Mouse (Mus musculus) megakaryocyte, embryonic 14.5 days (primary cell): ENCODE measurements around the gene Ncor1. TPM values are rescaled to one million over a fixed set of nuclear protein-coding genes. Genes with fewer than 3 reads are reported as not detected.

Source experiments
- H3K27me3 ChIP-seq: replicated peaks from 2 replicates; pipeline ENCODE3; 2012; ENCODE audit warnings: inconsistent platforms
- H3K36me3 ChIP-seq: replicated peaks from 2 replicates; pipeline ENCODE3; 2012; ENCODE audit warnings: low read length, inconsistent platforms, mixed read lengths
- H3K4me1 ChIP-seq: 2 replicates; pipeline ENCODE4 v1.6.1; 2012; ENCODE audit warnings: inconsistent platforms
- H3K4me3 ChIP-seq: replicated peaks from 2 replicates; pipeline ENCODE3; 2012; ENCODE audit warnings: moderate library complexity, mild to moderate bottlenecking, inconsistent platforms
- H3K9me3 ChIP-seq: 2 replicates; pipeline ENCODE4 v1.6.1; 2012; ENCODE audit warnings: inconsistent platforms
- FLI1 ChIP-seq: IDR thresholded peaks from 2 replicates; pipeline ENCODE4 v1.6.1; 2012; ENCODE audit warnings: low read length, inconsistent platforms, mixed read lengths
- GATA1 ChIP-seq: IDR thresholded peaks from 3 replicates; pipeline ENCODE4 v1.6.1; 2012; ENCODE audit warnings: mixed read lengths, low read length, inconsistent platforms, borderline replicate concordance
- polyA plus RNA-seq: library from polyadenylated mRNA; stranded (reverse); fragments of >175 nt; gene quantifications from 2 replicates; pipeline ENCODE4 v1.2.3, GENCODE M21; 2012; ENCODE audit warnings: low replicate concordance; ENCODE audit not compliant: insufficient read depth

The Ncor1 gene
- 86.7 and 160 TPM in 2 replicates for polyA plus RNA-seq

DNA sequence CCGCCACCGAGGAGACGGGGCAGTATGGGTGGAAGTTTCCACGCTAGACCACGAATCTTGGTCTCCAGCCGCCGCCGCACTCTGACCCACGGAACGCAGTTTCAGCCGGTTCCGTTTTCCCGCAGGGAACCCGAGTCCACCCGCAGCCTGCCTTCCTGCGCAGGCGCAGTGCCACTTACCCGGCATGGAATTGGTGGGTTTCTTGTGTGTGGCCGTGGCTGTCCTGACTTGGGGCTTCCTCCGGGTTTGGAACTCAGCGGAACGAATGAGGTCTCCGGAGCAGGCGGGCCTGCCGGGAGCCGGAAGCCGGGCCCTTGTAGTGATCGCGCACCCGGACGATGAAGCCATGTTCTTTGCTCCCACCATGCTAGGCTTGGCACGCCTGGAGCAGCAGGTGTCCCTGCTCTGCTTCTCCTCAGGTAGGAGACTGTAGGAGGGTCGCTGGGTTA is at the start of gene Ncor1, which contains the start of gene Pigl:
Ncor1 (minus strand) TSS at position 266 of the 449 bp plus-strand sequence.
Pigl (plus strand) TSS at position 185 of the 449 bp plus-strand sequence.
- peaks cover 34% of the 10 kb centered on the region for H3K4me1 ChIP-seq

DNA sequence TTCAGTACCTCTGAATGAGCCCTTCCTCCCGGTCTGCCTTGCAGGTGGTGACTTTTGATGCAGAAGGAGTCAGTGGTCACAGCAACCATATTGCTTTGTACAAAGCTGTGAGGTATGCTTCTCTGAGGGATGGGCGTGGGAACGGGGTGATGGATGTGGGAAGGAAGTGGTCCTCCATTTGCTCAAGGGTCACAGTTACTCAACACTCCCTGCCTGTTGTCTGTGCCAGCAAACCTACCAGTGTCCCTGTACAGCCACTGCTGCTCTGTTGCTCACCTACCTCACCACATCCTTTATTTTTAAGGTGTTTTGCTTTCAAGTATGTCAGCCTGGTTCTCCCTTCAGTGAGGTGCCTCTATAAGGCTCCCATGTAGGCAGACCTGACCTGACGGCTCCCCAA is 49.3 kb upstream of the Ncor1 start:
- TF ChIP-seq GATA1 (no peak), FLI1 (no peak)
- Histone ChIP-seq H3K36me3 (peaks cover 89% of the 10 kb centered on the region), H3K4me3 (peak overlapping the region; percentile 17), H3K4me1 (peaks cover 10% of the 10 kb centered on the region), H3K27me3 (no peaks in the 10 kb centered on the region), H3K9me3 (no peaks in the 10 kb centered on the region)

More for the DNA sequence above, at the start of gene Ncor1, which contains the start of gene Pigl:
- Histone ChIP-seq H3K9me3 (no peaks in the 10 kb centered on the region), H3K4me3 (peak within 1 kb of the TSS; percentile 98), H3K36me3 (peaks cover 24% of the 10 kb centered on the region), H3K27me3 (no peaks in the 10 kb centered on the region)
- TF ChIP-seq GATA1 (no peak), FLI1 (peak; percentile 16; the same call in 1 of the 2 replicates)

DNA sequence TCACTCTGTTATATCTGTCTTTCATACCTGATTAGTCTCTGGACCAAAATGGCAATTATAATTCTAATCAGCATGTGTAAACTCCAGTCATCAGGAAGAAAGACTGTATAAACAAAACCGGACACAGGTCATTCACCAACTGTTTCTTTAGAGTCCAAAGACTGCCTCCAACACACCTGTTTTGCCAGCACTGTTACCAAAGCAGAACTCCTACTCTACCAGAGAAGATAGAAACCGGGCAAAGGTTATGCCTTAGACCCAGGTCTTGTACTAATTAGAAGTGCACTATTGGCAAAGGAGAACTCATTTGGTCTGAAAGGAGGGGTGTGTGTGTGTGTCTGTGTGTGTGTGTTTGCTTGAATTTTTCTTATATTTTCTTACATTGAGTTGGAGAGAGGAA is 42.2 kb upstream of the Ncor1 start:
- H3K36me3 ChIP-seq = peaks cover 40% of the 10 kb centered on the region

DNA sequence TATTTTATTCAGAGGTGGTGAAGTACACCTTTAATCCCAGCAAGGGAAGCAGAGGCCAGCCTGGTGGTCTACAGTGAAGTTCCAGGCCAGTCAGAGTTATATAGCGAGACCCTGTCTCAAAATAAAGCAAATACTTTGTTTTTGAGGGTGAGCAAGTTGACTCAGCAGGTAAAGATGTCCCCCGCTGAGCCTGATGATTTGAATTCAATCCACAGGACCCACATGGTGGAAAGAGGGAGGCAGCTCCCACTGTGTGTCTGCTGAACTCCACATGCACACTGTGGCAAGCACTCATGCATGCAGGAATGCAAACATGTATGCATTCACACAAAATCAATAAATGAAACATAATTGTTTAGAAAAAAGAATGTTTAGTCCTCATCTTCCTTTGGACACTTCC is 40.5 kb upstream of the Ncor1 start:
- Histone ChIP-seq H3K4me1 (peaks cover 53% of the 10 kb centered on the region), H3K4me3 (no peak overlapping the region), H3K9me3 (no peaks in the 10 kb centered on the region), H3K36me3 (peaks cover 41% of the 10 kb centered on the region), H3K27me3 (no peaks in the 10 kb centered on the region)
- TF ChIP-seq GATA1 (no peak), FLI1 (no peak)

More for the DNA sequence above, 42.2 kb upstream of the Ncor1 start:
- TF ChIP-seq FLI1 (no peak), GATA1 (no peak)
- H3K4me3 ChIP-seq = no peak overlapping the region
- no peaks in the 10 kb centered on the region for H3K27me3 ChIP-seq
- peaks cover 36% of the 10 kb centered on the region for H3K4me1 ChIP-seq
- H3K9me3 ChIP-seq = no peaks in the 10 kb centered on the region

DNA sequence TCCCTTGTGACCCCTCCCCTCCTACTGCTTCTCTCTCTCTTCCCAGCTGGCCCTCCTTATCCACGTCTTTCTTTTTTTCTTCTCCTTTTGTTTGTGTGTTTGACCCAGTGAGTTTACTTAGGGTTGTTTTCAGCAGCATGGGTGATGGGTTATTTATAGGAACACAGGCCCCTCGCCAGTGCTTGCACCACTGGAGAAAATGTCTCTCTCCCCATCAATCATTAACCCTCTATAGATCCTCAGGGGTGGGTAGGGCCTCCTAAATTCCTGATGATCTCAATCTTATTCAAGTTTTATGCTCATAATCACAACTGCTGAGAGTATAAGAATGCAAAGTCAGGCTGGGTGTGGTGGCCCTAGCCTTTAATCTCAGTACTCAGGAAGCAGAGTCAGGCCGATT is 38.8 kb upstream of the Ncor1 start:
- H3K36me3 ChIP-seq = peaks cover 38% of the 10 kb centered on the region
- H3K4me1 ChIP-seq = peaks cover 54% of the 10 kb centered on the region
- no peaks in the 10 kb centered on the region for H3K27me3 ChIP-seq
- H3K9me3 ChIP-seq = no peaks in the 10 kb centered on the region
- no peak for TF ChIP-seq FLI1
- TF ChIP-seq GATA1 = no peak
- H3K4me3 ChIP-seq = no peak overlapping the region

DNA sequence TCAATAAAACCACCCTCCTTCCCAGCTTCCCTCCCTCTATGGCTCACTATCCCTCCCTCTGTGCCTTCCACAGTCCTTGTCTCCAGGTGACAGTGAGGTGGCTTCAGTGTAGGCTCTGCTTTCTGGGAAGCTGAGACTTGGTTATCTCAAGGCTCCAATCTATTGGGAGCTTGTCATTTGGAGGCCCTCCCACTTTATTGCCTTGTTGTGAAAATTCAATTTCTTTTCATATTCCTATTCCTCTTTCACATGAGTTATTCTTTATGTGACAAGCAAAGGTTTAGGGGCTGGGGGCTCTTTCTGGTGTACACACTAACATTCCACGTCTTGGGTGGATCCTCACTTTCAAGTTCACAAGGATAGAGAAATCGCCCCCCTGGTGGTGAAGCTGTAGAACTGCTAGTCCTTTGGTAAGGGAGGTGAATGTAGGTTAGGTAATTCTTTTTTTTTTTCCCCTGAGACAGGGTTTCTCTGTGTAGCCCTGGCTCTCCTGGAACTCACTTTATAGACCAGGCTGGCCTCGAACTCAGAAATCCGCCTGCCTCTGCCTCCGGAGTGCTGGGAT is 37.9 kb upstream of the Ncor1 start:
- H3K36me3 ChIP-seq = peaks cover 39% of the 10 kb centered on the region
- TF ChIP-seq GATA1 (no peak), FLI1 (no peak)
- H3K9me3 ChIP-seq = no peaks in the 10 kb centered on the region
- peaks cover 56% of the 10 kb centered on the region for H3K4me1 ChIP-seq
- no peaks in the 10 kb centered on the region for H3K27me3 ChIP-seq
- H3K4me3 ChIP-seq = peak overlapping the region; percentile 13

DNA sequence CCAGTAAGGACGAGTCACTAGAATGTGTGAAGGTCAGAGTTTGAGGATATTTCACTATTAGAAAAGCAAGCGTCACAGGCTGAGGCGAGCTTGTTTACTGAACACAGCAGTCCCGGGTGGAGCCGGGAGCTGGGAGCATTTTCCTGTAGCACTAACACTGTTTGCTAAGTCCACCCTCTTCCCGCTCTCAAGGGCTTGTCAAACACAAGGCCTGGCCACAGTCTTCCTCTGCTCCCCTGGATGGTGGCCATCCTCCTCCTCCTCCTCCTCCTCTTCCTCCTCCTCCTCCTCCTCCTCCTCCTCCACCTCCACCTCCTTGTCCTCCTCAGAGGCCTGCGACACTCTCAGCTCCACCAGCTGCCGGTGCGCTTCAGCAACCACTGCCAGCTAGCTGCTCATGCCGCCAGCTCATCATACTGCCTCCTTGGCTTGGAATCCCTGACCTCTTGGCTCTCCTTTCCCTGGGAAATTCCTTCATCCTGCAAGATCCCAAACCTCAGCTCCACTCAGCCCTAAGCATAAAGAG is 37.0 kb upstream of the Ncor1 start:
- H3K27me3 ChIP-seq = no peaks in the 10 kb centered on the region
- peak overlapping the region; percentile 67 for H3K4me3 ChIP-seq
- H3K9me3 ChIP-seq = no peaks in the 10 kb centered on the region
- peaks cover 42% of the 10 kb centered on the region for H3K36me3 ChIP-seq
- H3K4me1 ChIP-seq = peaks cover 54% of the 10 kb centered on the region
- no peak for TF ChIP-seq FLI1
- TF ChIP-seq GATA1 = no peak

DNA sequence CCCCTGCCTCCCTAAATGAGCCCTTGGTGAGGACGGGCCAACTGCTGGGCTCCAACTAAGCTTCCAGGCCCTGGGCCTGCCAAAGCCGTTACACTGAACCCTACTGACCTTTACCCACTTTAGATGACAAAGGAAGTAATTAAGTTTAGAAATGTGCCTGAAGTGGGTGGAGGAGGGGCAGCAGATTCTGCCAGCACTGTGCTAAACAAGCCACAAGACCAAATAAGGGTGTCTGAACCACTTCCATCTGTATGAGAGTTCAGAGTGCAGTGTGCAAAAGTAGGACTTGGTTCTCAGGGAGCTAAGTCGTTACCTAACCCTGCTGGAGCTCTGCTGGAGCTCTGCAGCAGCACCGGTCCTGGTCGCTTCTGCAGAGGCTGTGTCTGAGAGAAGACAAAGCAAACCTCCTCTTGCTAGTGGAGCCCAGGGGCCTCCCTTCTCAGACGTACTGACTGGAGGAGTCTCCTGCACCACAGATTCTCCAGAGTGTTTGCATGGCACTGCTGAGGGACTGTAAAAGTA is 36.5 kb upstream of the Ncor1 start:
- Histone ChIP-seq H3K36me3 (peaks cover 38% of the 10 kb centered on the region), H3K27me3 (no peaks in the 10 kb centered on the region), H3K9me3 (no peaks in the 10 kb centered on the region), H3K4me3 (peak overlapping the region; percentile 51), H3K4me1 (peaks cover 55% of the 10 kb centered on the region)
- no peak for TF ChIP-seq FLI1
- TF ChIP-seq GATA1 = no peak

DNA sequence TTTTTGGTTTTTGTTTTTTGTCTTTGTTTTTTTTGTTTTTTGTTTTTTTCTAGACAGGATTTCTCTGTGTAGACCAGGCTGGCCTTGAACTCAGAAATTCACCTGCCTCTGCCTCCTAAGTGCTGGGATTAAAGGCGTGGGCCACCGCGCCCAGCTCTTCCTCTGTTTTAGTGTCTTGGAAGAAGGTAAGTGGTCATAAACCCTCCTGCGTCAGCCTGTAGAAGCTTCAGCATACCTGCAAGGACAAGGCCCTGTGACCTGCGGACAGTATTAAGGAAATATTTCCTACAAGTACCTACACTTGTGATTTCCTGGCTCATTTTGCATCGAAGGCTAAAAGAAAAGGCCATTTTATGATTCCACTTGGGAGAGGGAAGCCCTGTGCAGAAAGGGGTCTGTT is 35.4 kb upstream of the Ncor1 start:
- TF ChIP-seq GATA1 (no peak), FLI1 (no peak)
- H3K4me3 ChIP-seq = no peak overlapping the region

DNA sequence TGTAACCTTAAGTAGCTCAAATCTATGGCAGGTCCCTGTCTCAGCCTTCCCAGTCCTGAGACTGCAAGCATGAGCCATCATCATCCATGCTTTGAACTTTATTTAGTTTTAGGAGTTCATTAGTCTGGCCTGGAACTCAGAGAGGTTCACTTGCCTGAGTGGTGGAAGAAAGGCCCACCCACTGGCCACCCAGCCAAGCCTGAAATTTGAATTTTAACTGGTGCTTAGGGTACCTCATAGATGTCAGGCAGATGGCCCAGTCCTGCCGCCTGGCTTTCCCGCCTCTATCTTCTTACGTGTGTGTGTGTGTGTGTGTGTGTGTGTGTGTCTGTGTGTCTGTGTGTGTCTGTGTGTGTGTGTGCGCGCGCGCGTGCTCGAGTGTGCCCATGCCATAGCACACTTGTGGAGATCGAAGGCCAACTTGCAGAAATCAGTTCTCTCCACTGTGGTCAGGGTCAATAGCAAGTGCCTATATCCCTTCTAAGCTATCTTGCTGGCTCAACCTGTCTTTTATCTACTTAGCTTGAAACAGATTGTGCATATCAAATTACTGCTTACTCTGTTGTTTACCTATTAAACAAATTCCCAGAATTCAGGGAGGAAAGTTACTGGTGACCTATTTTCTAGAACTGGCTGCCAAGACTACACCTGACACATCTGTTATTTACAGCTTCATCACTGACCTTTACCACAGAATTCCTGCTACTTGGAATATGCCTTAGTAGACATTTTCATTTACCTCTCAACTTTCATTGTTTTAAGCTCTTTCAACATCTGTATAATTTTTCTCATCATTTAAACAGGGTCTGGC is 29.4 kb upstream of the Ncor1 start:
- no peaks in the 10 kb centered on the region for H3K27me3 ChIP-seq
- no peak for TF ChIP-seq FLI1
- TF ChIP-seq GATA1 = no peak
- H3K4me1 ChIP-seq = peaks cover 38% of the 10 kb centered on the region
- H3K4me3 ChIP-seq = no peak overlapping the region
- H3K36me3 ChIP-seq = peaks cover 22% of the 10 kb centered on the region
- no peaks in the 10 kb centered on the region for H3K9me3 ChIP-seq

More for the DNA sequence above, 35.4 kb upstream of the Ncor1 start:
- H3K4me1 ChIP-seq = peaks cover 64% of the 10 kb centered on the region
- peaks cover 38% of the 10 kb centered on the region for H3K36me3 ChIP-seq
- H3K9me3 ChIP-seq = no peaks in the 10 kb centered on the region
- no peaks in the 10 kb centered on the region for H3K27me3 ChIP-seq
